Mouse (Mus musculus) kidney, adult 2 months (tissue): ENCODE data around the gene Sirt2.

Experiments
- CTCF ChIP-seq: fragments of 200-500 bp; conservative IDR thresholded peaks from 2 replicates; pipeline ENCODE4 v1.5.1; 2011; ENCODE audit warnings: low read depth, mild to moderate bottlenecking, control low read depth, low read length, moderate library complexity, mixed read lengths; ENCODE audit not compliant: insufficient read depth, insufficient read length
- POLR2A ChIP-seq: fragments of 200-500 bp; IDR thresholded peaks from one replicate; pipeline ENCODE4 v1.6.1; 2011; ENCODE audit warnings: low read depth, low read length, control low read depth

DNA sequence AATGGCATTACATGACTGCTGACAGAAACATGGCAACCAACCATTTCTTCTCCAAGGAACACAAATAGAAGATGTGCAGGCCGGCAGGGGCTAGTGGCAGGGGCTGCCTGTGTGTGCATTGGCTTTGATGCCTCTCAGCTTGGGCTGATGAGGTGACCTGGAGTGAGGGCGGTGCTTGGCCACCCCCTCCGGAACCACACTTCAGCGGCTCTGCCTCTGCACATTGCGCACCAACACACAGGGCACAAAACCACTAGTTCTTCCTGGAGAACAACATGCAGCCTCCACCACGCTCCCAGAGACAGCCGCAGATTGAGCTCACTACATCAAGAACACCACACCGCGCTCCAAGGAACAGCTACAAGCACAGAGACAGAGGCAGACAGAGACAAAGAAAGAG, 49.7 kb downstream of the Sirt2 start:
- TF ChIP-seq CTCF (no peak), POLR2A (no peak)
